Mouse (Mus musculus) adrenal gland, adult (tissue): ENCODE measurements around the gene Sowahc.

Experiments used
- DNase-seq, 2 experiments: peaks; one replicate each; pipeline ENCODE4 v3.0.0; 2022 to 2023; ENCODE audit warnings: low spot score in 1 of 2; ENCODE audit not compliant: inconsistent age in 2 of 2

The Sowahc gene

GRCm38 (mm10) chr10:59252396-59252795, 30.6 kb downstream of the Sowahc start:
- no peak for DNase-seq

DNA sequence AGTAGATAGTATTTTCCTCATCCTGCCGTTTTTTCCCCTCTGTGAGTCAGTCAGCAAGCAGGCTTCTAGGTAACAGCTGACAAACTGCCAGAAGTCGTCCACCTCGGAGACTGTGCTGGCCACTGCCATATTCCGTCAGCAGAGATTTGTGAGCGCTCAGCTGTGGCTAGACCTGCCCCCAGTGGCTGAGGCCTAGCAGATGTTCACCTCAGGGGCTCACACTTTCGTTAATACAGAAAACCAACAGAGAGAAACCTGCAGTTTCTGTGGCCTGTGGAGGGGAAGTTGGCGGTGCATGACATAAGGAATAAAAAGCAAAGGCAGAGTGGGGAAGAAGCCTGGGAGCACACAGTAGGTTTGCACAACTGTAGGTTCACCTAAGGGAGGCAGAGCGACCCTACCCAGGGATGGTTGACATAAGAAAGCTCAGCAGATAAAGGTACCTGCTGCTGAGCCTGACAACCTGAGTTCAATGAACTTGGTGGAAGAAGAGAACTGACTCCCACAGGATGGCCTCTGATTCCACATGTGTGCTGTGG, 31.9 kb downstream of the Sowahc start:
- no peak for DNase-seq

- DNase-seq = no peak
These were observed 34.8 kb downstream of the Sowahc start for GRCm38 (mm10) chr10:59256533-59256932.

DNA sequence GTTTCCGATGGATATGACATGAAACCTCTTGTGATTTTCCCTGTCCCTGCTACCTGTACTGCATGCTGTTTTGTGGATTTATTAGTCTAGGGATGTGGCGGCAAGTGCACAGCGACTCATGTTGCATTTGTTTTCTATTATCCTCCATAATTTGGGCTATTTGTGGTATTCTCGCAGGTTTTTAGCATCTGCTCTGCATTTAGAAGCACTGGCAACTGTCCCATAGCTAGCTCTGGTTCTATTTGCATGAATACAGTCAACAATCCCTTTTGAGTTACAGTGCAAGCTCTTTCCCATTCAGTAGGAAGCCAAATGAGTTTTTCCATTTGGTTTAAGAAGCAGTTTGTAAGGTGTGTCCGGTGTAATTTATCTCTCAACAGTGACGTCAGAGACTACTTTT, 37.8 kb downstream of the Sowahc start:
- DNase-seq = no peak

GRCm38 (mm10) chr10:59261603-59262002, 39.9 kb downstream of the Sowahc start:
- DNase-seq = peak in 1 of 2 experiments; percentile 64

- no peak for DNase-seq
These were observed 40.3 kb downstream of the Sowahc start for GRCm38 (mm10) chr10:59262021-59262420.

- no peak for DNase-seq
These were observed 41.2 kb downstream of the Sowahc start for GRCm38 (mm10) chr10:59262979-59263378.

GRCm38 (mm10) chr10:59265067-59265466, 43.3 kb downstream of the Sowahc start:
- no peak for DNase-seq

- DNase-seq = peak in 1 of 2 experiments; percentile 22
These were observed 43.9 kb downstream of the Sowahc start for GRCm38 (mm10) chr10:59265674-59266073.

- DNase-seq = peak; percentile 89 to 95
These were observed 44.3 kb downstream of the Sowahc start for GRCm38 (mm10) chr10:59266097-59266496.

DNA sequence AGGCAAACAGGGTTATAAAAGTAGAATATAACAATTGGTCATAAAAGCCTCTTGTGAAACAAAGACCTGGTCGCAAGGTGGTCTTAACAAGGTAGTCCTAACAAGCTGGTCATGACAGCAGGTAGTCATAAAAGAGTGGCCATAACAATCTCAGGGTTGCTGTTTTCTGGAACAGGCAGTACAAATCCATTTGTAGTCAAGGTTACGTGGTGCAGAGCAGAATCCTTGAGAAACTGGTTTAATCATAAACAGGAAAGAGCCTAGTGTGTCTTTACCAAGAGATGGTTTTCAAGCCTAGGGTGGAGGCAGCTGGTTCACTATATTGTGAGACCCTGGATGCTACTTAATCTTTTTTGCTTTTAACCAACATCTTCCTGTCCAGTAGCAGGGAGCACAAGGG, 45.5 kb downstream of the Sowahc start:
- DNase-seq = peak; percentile 21 to 72

DNA sequence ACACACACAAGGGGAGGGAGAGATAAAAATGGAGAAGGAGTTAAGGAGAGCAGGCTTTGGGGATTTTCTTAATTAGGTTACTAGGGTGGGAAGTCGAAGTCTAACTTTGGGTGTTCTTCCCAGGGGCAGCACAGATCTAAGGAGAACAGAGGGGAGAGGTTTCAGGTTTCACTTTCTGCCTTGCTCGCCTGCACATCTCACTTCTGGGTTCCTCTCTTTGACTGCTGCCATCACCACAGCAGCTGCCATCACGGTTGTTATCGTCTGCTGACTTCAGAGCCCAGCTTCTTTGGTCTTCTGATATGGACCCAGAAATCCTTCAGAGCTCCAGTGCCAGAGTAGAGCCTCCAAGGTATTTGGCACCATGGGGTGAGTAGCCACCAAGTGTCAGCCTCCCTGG, 46.4 kb downstream of the Sowahc start:
- no peak for DNase-seq

DNA sequence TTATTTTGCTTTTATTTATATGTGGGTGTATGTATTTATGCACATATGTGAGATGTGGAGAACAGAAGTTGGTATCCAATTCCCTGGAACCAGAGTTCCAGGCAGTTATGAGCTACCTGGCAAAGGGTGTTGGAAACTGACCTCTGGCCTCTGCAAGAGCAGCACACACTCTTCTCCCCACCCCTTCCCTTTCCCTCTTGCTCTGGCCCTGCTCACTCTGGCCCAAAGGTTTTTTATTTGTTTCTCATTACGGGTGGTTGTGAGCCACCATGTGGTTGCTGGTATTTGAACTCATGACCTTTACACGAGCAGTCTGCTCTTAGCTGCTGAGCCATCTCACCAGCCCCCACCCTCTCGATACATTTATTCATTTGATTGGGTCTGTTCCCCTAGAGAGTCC, 47.0 kb downstream of the Sowahc start:
- DNase-seq = no peak

DNA sequence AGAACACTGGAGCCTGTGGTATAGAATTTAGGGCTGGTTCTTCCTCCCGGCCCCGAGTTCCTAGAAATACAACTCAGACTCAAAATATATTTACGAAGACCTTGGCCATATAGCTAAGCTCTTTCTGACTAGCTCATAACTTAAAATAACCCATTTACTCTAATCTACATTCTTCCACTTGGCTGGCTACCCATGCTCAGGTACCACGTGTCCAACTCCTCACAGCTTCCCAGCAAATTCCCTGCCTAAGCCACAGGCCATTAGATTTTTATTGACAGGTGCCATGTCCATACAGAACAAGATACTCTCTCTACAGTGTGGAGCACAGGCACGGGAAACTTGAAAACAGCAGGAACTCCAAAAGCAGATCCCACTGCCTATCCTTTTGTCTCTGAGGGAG, 54.0 kb downstream of the Sowahc start:
- no peak for DNase-seq
